Mouse (Mus musculus) stomach, embryonic 16.5 days (tissue): ENCODE data around the gene Phb. TPM values are rescaled to one million over a fixed set of nuclear protein-coding genes. Genes with fewer than 3 reads are reported as not detected.

Experiments used
- ATAC-seq: fragments of 200-750 bp; cut with Nextera tagmentation; 2 replicates; pipeline ENCODE4 v1.8.0; 2017; ENCODE audit warnings: moderate number of reproducible peaks, moderate TSS enrichment; ENCODE audit not compliant: insufficient read depth, low FRiP score
- H3K27ac ChIP-seq: fragments of 300-500 bp; sonication (generic); 2 replicates; pipeline ENCODE4 v1.5.1; 2014; ENCODE audit warnings: low read length
- H3K27me3 ChIP-seq: fragments of 300-500 bp; sonication (generic); 2 replicates; pipeline ENCODE4 v1.6.1; 2014; ENCODE audit warnings: low read length, control low read depth, mixed read lengths; ENCODE audit not compliant: control insufficient read depth, insufficient read depth
- H3K36me3 ChIP-seq: fragments of 300-500 bp; sonication (generic); 2 replicates; pipeline ENCODE4 v1.6.1; 2014; ENCODE audit warnings: low read length; ENCODE audit not compliant: control insufficient read depth, insufficient read depth
- H3K4me1 ChIP-seq: fragments of 300-500 bp; sonication (generic); 2 replicates; pipeline ENCODE4 v1.6.1; 2014; ENCODE audit warnings: low read length, control low read depth, mixed read lengths; ENCODE audit not compliant: control insufficient read depth, insufficient read depth
- H3K4me2 ChIP-seq: fragments of 300-500 bp; sonication (generic); 2 replicates; pipeline ENCODE4 v1.6.1; 2014; ENCODE audit warnings: low read depth, low read length, mixed read lengths
- H3K4me3 ChIP-seq: fragments of 300-500 bp; sonication (generic); replicated peaks from 2 replicates; pipeline ENCODE4 v1.5.1; 2014; ENCODE audit warnings: mild to moderate bottlenecking, low read length
- H3K9ac ChIP-seq: fragments of 300-500 bp; sonication (generic); 2 replicates; pipeline ENCODE4 v1.6.1; 2014; ENCODE audit warnings: low read length
- H3K9me3 ChIP-seq: fragments of 300-500 bp; sonication (generic); replicated peaks from 2 replicates; pipeline ENCODE4 v1.6.1; 2016; ENCODE audit warnings: low read length, control low read depth; ENCODE audit not compliant: control insufficient read depth
- WGBS: fragments of 180-500 bp; shearing (Covaris S2); extraction: QIAGEN DNeasy Blood & Tissue Kit; methylation state at CpG from one replicate; pipeline ENCODE4 v1.1.7; 2014; 5-methylcytosine and 5-hydroxymethylcytosine counted together
- polyA plus RNA-seq: library from polyadenylated mRNA; unstranded; fragments of >200 nt; fragmentation: Nextera tagmentation; extraction: Ambion mirVana; gene quantifications from 2 replicates; pipeline ENCODE4 v1.2.1, GENCODE M21; 2015

Gene Phb
- polyA plus RNA-seq, 1 experiment from 2014 or later: 221 TPM

GRCm38 (mm10) chr11:95677925-95678701 is 11.4 kb downstream of the Phb start:
- Histone ChIP-seq H3K4me1 (no peaks in the 10 kb centered on the region), H3K4me2 (no peak overlapping the region), H3K27ac (no peak overlapping the region), H3K9ac (no peak overlapping the region), H3K9me3 (no peaks in the 10 kb centered on the region), H3K27me3 (no peaks in the 10 kb centered on the region), H3K36me3 (peaks cover 14% of the 10 kb centered on the region; the same call in 1 of the 2 replicates), H3K4me3 (no peak overlapping the region)
- no peak for ATAC-seq
- WGBS: 81% methylated on average over 14 of the region's 14 CpGs

- Histone ChIP-seq H3K36me3 (peaks cover 10% of the 10 kb centered on the region; the same call in 1 of the 2 replicates), H3K4me2 (no peak overlapping the region), H3K9me3 (no peaks in the 10 kb centered on the region), H3K27me3 (no peaks in the 10 kb centered on the region), H3K27ac (0 out of 2 replicates have a peak overlapping the region, but pooled peaks have one; percentile 36), H3K4me3 (no peak overlapping the region), H3K4me1 (no peaks in the 10 kb centered on the region), H3K9ac (no peak overlapping the region)
- no peak for ATAC-seq
- 53% methylated on average over 9 of the region's 9 CpGs for WGBS
Measured at GRCm38 (mm10) chr11:95681995-95682601, 15.3 kb downstream of the Phb start.

GRCm38 (mm10) chr11:95682946-95683345 is 16.2 kb downstream of the Phb start:
- 74% methylated on average over 3 of the region's 3 CpGs for WGBS
- ATAC-seq: no peak
- Histone ChIP-seq H3K9me3 (no peaks in the 10 kb centered on the region), H3K9ac (no peak overlapping the region), H3K36me3 (peaks cover 10% of the 10 kb centered on the region; the same call in 1 of the 2 replicates), H3K27me3 (no peaks in the 10 kb centered on the region), H3K27ac (no peak overlapping the region), H3K4me3 (no peak overlapping the region), H3K4me1 (no peaks in the 10 kb centered on the region), H3K4me2 (no peak overlapping the region)

GRCm38 (mm10) chr11:95686031-95686430 is 19.3 kb downstream of the Phb start:
- WGBS: 4% methylated on average over 4 of the region's 4 CpGs
- H3K4me3 ChIP-seq: no peak overlapping the region
- H3K4me2 ChIP-seq: no peak overlapping the region
- H3K27me3 ChIP-seq: no peaks in the 10 kb centered on the region
- no peak overlapping the region for H3K27ac ChIP-seq
- no peaks in the 10 kb centered on the region for H3K36me3 ChIP-seq
- no peaks in the 10 kb centered on the region for H3K9me3 ChIP-seq
- peaks cover 8% of the 10 kb centered on the region for H3K4me1 ChIP-seq
- ATAC-seq: peak; percentile 12; the same call in 1 of the 2 replicates
- no peak overlapping the region for H3K9ac ChIP-seq

GRCm38 (mm10) chr11:95687084-95687656 is 20.4 kb downstream of the Phb start:
- H3K4me2 ChIP-seq: no peak overlapping the region
- 46% methylated on average over 11 of the region's 11 CpGs for WGBS

GRCm38 (mm10) chr11:95688515-95688914 is 21.8 kb downstream of the Phb start:
- Histone ChIP-seq H3K4me1 (peaks cover 8% of the 10 kb centered on the region), H3K9me3 (no peaks in the 10 kb centered on the region), H3K9ac (peak overlapping the region; percentile 42; the same call in 1 of the 2 replicates), H3K4me2 (peak overlapping the region; percentile 14; the same call in 1 of the 2 replicates), H3K27ac (peak overlapping the region; percentile 66), H3K4me3 (no peak overlapping the region), H3K27me3 (no peaks in the 10 kb centered on the region), H3K36me3 (no peaks in the 10 kb centered on the region)
- 54% methylated on average over 6 of the region's 6 CpGs for WGBS
- no peak for ATAC-seq

More at GRCm38 (mm10) chr11:95687084-95687656, 20.4 kb downstream of the Phb start:
- Histone ChIP-seq H3K27me3 (no peaks in the 10 kb centered on the region), H3K4me3 (no peak overlapping the region), H3K27ac (no peak overlapping the region), H3K36me3 (no peaks in the 10 kb centered on the region), H3K9me3 (no peaks in the 10 kb centered on the region), H3K4me1 (peaks cover 8% of the 10 kb centered on the region), H3K9ac (no peak overlapping the region)
- no peak for ATAC-seq

- H3K27me3 ChIP-seq: no peaks in the 10 kb centered on the region
- no peaks in the 10 kb centered on the region for H3K36me3 ChIP-seq
- WGBS: 51% methylated on average over 7 of the region's 7 CpGs
- no peak overlapping the region for H3K4me3 ChIP-seq
- H3K9me3 ChIP-seq: no peaks in the 10 kb centered on the region
- H3K4me1 ChIP-seq: peaks cover 8% of the 10 kb centered on the region
- H3K4me2 ChIP-seq: peak overlapping the region; percentile 14; the same call in 1 of the 2 replicates
- peak overlapping the region; percentile 66 for H3K27ac ChIP-seq
- 0 out of 2 replicates have a peak overlapping the region, but pooled peaks have one; percentile 10 for H3K9ac ChIP-seq
- ATAC-seq: no peak
Measured at GRCm38 (mm10) chr11:95688981-95689380, 22.2 kb downstream of the Phb start.

GRCm38 (mm10) chr11:95689544-95689943 is 22.8 kb downstream of the Phb start:
- H3K4me2 ChIP-seq: no peak overlapping the region
- no peaks in the 10 kb centered on the region for H3K36me3 ChIP-seq
- H3K4me1 ChIP-seq: peaks cover 8% of the 10 kb centered on the region
- H3K9ac ChIP-seq: no peak overlapping the region
- no peaks in the 10 kb centered on the region for H3K27me3 ChIP-seq
- ATAC-seq: no peak
- no peak overlapping the region for H3K27ac ChIP-seq
- WGBS: 77% methylated on average over 3 of the region's 3 CpGs
- no peak overlapping the region for H3K4me3 ChIP-seq
- H3K9me3 ChIP-seq: no peaks in the 10 kb centered on the region

- 74% methylated on average over 5 of the region's 5 CpGs for WGBS
- no peak for ATAC-seq
- Histone ChIP-seq H3K9ac (no peak overlapping the region), H3K4me3 (no peak overlapping the region), H3K27me3 (no peaks in the 10 kb centered on the region), H3K27ac (no peak overlapping the region), H3K36me3 (no peaks in the 10 kb centered on the region), H3K4me1 (no peaks in the 10 kb centered on the region), H3K4me2 (no peak overlapping the region), H3K9me3 (no peaks in the 10 kb centered on the region)
Measured at GRCm38 (mm10) chr11:95698541-95698940, 31.8 kb downstream of the Phb start.
